Mouse (Mus musculus): ENCODE data around the gene Eps8. TPM values are rescaled to one million over a fixed set of nuclear protein-coding genes. Genes with fewer than 3 reads are reported as not detected.
A peak's percentile ranks its signal among the peaks of the same experiment; 100 is the strongest.

Eps8 gene
- polyA plus RNA-seq, 1 experiment from 2014 or later: 8.5 TPM

DNA sequence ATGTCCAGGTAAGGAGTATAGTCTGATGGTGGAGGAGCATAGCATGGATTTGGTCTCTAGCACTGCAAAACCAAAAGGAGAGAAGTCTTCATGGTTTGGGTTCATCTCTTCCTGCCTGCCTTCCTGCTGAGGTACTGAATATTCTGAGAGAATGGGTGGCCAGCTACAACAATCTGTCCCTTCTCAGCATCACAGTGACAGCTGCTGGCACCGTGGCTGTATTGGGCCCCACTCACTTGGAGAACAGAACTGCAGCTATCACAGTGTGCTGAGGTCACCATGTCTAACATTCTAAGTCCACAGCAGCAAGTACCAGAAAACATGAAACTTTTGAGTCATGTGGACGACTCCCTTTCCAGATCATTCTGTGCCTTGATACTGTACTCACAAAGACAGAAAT, 107.1 kb downstream of the Eps8 start:
- H3K9ac ChIP-seq: no peak overlapping the region
- 89% methylated on average over 2 of the region's 2 CpGs for WGBS
- H3K4me2 ChIP-seq (replicated peaks): no peak overlapping the region
- H3K9me3 ChIP-seq: no peaks in the 10 kb centered on the region
- no peak overlapping the region for H3K4me3 ChIP-seq
- H3K36me3 ChIP-seq: no peaks in the 10 kb centered on the region
- no peak overlapping the region for H3K27ac ChIP-seq
- H3K27me3 ChIP-seq (replicated peaks): no peaks in the 10 kb centered on the region
- ATAC-seq (ENCODE audit: low FRiP score, low read depth): no peak
- peaks cover 9% of the 10 kb centered on the region for H3K4me1 ChIP-seq

DNA sequence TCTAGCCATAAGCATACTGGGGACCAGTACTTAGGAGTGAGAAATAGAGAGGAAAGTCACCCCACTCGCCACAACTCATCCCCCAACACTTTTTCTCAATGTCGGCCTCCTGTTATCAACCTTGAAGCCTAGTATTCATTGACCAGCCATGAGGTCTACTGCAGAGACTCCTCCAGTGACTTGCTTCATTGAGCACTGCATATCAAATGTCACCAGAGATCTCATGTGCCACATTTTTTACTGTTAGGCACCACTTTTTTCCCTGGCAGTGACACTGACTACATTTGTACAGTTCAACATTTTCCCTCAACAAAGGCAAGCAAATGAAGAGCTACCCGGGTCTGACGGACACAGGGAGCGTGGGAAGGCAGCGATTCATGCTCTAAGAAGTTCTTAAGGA, 108.6 kb downstream of the Eps8 start:
- Histone ChIP-seq H3K36me3 (no peaks in the 10 kb centered on the region), H3K27ac (no peak overlapping the region), H3K4me1 (peaks cover 23% of the 10 kb centered on the region), H3K27me3 (replicated peaks) (no peaks in the 10 kb centered on the region), H3K4me2 (replicated peaks) (no peak overlapping the region), H3K9ac (no peak overlapping the region), H3K4me3 (no peak overlapping the region), H3K9me3 (no peaks in the 10 kb centered on the region)
- ATAC-seq (ENCODE audit: low FRiP score, low read depth): no peak
- 94% methylated on average over 6 of the region's 6 CpGs for WGBS

DNA sequence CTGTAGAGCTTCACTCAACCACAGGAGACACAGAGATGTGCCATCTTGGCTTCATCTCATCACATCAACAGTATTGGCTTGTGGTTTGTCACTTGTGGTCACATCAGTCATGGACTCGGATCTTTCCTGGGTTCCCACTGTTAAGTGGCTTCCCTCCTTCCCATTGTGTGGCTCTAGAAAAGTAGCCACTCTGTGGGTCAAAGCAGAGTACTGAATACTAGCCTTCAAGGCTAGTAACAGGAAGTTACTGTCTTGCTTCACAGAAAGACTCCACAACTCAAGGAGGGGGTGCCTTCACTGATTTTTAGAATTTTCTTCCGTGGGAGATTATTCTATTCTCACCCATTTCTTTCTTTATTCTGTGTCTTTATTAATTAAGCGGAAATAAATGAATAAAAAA, 109.3 kb downstream of the Eps8 start:
- Histone ChIP-seq H3K4me2 (replicated peaks) (no peak overlapping the region), H3K36me3 (no peaks in the 10 kb centered on the region), H3K9ac (no peak overlapping the region), H3K4me3 (no peak overlapping the region), H3K4me1 (peaks cover 23% of the 10 kb centered on the region), H3K27ac (no peak overlapping the region), H3K27me3 (replicated peaks) (no peaks in the 10 kb centered on the region), H3K9me3 (no peaks in the 10 kb centered on the region)
- ATAC-seq (ENCODE audit: low FRiP score, low read depth): no peak
- 81% methylated on average over 3 of the region's 3 CpGs for WGBS

DNA sequence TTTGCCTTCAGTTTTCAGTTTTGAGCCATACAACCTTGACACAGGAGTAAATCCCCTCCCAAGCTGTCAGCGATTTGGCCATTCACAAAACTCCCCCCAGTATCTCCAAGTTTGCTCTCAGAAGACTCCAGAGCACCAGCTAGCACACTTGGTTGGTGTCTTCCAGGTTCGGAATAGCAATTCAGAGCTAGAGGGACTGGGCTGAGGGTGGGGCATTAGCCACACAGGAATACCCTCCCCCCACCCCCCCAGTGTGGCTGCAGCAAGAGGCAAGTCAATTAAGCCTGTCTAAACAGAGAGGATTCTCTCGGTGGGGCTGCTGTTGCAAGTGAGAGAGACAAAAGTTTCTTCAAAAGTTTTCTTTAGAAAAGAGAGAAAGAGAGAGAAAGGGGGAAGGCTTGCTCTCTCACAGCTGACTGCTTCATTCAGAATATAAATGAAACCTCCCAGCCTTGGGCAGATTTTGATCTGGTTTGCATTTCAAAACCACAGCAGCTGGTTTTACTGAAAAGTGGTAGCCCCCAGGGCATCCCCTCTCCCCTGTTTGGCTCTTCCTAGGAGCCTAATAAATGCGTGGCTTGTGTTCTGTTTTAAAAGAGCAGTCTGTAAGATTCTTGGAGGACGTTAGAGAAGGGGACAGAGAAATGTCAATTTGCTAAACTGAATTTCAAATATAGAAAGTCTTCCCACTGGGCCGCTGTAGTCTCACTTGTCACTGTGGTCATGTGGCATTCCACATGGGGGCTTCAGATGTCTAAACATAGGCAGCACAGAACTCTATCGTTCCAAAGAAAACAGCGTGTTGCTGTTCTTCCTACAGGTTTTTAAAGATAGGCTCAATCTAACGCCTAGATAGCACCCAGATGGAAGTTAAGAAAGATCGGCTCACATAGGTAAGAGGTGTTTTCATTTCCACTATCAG, 112.2 kb downstream of the Eps8 start:
- H3K36me3 ChIP-seq: no peaks in the 10 kb centered on the region
- H3K4me3 ChIP-seq: no peak overlapping the region
- WGBS: 15% methylated on average over 10 of the region's 10 CpGs
- peak; percentile 82 for ATAC-seq (ENCODE audit: low FRiP score, low read depth)
- no peak overlapping the region for H3K9ac ChIP-seq
- no peaks in the 10 kb centered on the region for H3K9me3 ChIP-seq
- H3K4me2 ChIP-seq (replicated peaks): peak overlapping the region; percentile 21; the same call in 1 of the 2 replicates
- H3K27ac ChIP-seq: no peak overlapping the region
- no peaks in the 10 kb centered on the region for H3K27me3 ChIP-seq (replicated peaks)
- H3K4me1 ChIP-seq: peaks cover 23% of the 10 kb centered on the region

DNA sequence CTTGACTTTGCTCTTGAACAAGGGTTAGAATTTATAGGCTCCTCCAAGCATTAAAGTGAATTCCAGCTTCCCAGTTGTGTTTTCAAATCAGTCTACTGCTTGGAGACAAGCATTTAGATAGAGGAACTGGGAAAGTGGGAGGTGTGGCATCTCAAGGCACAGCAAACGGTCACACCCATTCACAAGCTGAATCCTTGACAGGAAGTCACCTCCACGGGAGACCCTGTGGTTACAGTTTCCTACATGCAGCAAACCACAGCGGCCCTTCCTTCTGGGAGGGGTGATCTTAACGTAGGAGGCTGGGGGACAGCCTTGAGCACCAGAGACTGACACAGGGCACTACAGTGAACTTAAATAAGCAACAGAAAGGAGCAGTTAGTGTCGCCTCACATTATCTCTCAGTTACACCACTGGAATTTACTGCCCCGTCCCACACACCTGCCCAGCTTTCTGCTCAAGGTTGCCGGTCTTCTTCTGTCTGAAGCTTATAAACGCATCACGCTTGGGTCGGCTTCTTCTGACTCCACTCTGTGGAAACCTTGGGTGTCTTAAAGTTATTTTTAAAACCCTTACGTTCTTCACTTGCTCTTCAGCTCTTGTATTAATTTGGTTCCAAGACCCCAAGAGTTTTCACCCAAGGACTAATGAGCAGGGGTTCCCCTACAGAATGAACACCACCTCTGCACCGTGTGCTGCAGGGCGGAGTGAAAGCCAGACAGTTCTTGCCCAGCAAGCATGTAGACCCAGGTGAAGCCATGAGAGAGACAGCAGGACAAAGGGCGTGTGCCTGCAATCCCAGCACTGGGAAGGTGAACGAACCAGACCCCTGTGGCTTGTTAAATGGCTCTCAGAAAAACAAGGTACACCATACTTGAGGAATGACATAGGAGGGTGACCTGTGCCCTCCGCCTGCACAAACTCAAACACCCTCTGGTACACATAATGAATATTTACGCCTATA, 113.2 kb downstream of the Eps8 start:
- Histone ChIP-seq H3K4me1 (peaks cover 23% of the 10 kb centered on the region), H3K36me3 (no peaks in the 10 kb centered on the region), H3K4me2 (replicated peaks) (no peak overlapping the region), H3K4me3 (no peak overlapping the region), H3K27me3 (replicated peaks) (no peaks in the 10 kb centered on the region), H3K27ac (no peak overlapping the region), H3K9ac (no peak overlapping the region), H3K9me3 (no peaks in the 10 kb centered on the region)
- peak; percentile 49 for ATAC-seq (ENCODE audit: low FRiP score, low read depth)
- WGBS: 60% methylated on average over 17 of the region's 17 CpGs

DNA sequence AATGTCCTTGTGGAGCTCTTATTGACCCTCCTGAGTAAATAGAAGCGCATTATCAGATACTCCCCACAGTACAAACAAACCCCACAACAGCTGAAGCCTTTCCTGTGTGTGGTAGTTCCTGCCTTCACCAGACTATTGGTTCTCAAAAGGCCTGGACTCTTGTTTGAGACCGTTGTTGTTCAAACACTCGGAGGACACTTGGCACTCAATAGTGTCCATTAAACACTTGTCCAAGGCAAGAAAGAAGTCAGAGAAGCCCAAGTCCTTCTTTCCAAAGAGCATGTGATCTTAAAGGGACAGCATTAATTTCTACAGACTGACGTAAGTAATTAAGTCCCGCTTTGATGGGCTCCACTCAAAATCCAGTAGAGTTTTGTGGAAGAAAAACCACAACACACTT, 113.9 kb downstream of the Eps8 start:
- 83% methylated on average over 5 of the region's 5 CpGs for WGBS
- no peaks in the 10 kb centered on the region for H3K27me3 ChIP-seq (replicated peaks)
- H3K9me3 ChIP-seq: peaks cover 3% of the 10 kb centered on the region; the same call in 1 of the 2 replicates
- no peak for ATAC-seq (ENCODE audit: low FRiP score, low read depth)
- peaks cover 23% of the 10 kb centered on the region for H3K4me1 ChIP-seq
- H3K4me2 ChIP-seq (replicated peaks): no peak overlapping the region
- H3K36me3 ChIP-seq: 0 out of 2 replicates have a peak, but pooled peaks cover 3% of the 10 kb centered on the region
- no peak overlapping the region for H3K27ac ChIP-seq
- no peak overlapping the region for H3K4me3 ChIP-seq
- no peak overlapping the region for H3K9ac ChIP-seq

DNA sequence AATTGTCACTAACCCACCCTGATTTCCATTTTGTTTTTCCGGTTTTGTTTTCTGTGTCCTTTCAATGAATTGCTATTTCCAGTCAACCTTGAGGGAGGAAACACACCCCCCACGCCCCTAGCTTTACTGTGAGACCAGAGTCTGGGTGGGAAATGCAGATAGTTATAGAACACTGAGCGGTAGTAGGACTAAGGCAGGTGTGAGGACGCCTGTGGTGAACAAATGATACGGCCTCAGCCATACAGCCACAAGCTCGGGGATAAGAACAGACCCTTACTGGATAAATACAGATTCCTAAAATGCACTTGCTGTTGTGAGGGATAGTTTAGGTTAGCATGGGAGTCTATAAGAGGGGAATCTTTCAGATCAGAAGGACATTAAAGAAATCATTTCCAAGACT, 114.3 kb downstream of the Eps8 start:
- no peak for ATAC-seq (ENCODE audit: low FRiP score, low read depth)
- no peak overlapping the region for H3K9ac ChIP-seq
- WGBS: 81% methylated on average over 6 of the region's 6 CpGs

DNA sequence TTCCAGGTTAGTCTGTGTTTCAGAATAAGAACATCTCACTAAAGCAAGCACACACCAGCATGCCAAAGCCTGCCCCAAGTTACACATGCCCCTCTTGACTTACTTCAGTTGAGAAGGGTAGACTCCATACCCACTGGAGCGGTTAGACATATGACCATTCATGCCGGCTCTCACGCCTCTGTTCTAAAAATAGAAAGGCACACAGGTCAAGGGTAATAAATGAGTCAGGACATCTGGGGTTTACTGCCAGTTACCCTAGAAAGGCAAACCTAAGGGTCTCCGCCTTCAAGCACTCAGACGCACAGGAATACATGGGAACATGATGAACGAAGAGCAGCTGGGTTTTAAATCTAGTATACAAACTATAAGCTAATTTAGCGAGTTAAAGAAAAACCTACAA, 115.5 kb downstream of the Eps8 start:
- no peaks in the 10 kb centered on the region for H3K27me3 ChIP-seq (replicated peaks)
- ATAC-seq (ENCODE audit: low FRiP score, low read depth): no peak
- H3K27ac ChIP-seq: no peak overlapping the region

More for the DNA sequence above, 114.3 kb downstream of the Eps8 start:
- Histone ChIP-seq H3K27ac (no peak overlapping the region), H3K4me2 (replicated peaks) (no peak overlapping the region), H3K4me1 (peaks cover 23% of the 10 kb centered on the region), H3K9me3 (peaks cover 5% of the 10 kb centered on the region; the same call in 1 of the 2 replicates), H3K27me3 (replicated peaks) (no peaks in the 10 kb centered on the region), H3K4me3 (no peak overlapping the region), H3K36me3 (0 out of 2 replicates have a peak, but pooled peaks cover 3% of the 10 kb centered on the region)

DNA sequence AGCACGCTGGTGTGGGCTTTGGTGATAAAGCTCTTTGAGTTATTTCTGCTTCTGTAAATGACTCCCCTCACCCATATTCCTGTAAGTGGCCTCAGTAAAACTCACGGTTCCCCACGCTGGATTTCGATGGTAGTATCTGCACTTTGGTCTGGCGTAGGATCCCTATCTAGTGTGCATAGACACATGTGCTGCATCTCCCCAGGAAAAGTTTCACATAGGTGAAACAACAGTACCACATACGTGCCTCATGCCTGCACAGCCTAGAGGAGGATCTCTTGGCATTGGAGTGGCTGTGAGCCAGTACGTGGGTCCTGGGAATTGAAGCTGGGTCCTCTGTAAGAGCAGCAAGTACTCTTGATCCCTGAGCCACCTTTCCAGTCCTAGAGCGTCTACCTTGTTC, 121.9 kb downstream of the Eps8 start:
- H3K9me3 ChIP-seq: peaks cover 5% of the 10 kb centered on the region; the same call in 1 of the 2 replicates
- ATAC-seq (ENCODE audit: low FRiP score, low read depth): no peak
- WGBS: 93% methylated on average over 8 of the region's 8 CpGs

More for the DNA sequence above, 115.5 kb downstream of the Eps8 start:
- Histone ChIP-seq H3K4me1 (peaks cover 23% of the 10 kb centered on the region), H3K36me3 (0 out of 2 replicates have a peak, but pooled peaks cover 3% of the 10 kb centered on the region), H3K9ac (no peak overlapping the region), H3K4me3 (no peak overlapping the region), H3K9me3 (peaks cover 5% of the 10 kb centered on the region; the same call in 1 of the 2 replicates), H3K4me2 (replicated peaks) (no peak overlapping the region)
- WGBS: 62% methylated on average over 7 of the region's 7 CpGs

DNA sequence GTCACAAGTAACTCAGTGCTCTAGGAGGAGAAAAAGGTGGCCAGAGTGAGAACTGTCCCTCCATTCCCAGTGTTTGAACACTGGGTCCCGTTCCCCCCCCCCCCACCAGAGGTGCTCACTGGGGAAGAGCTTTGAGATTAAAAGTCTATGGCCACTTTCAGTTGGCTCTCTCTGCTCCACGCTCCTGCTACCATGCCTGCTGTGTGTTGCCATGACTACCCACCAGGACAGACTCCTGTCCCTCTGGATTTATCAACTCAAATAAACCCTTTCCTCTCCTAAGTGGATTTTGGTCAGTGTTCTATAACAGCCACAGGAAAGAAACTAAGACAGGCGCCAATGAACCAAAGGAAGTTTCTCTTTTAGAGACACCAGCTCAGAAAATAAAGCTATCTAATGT, 128.9 kb downstream of the Eps8 start:
- Histone ChIP-seq H3K9me3 (no peaks in the 10 kb centered on the region), H3K36me3 (no peaks in the 10 kb centered on the region), H3K4me2 (replicated peaks) (no peak overlapping the region), H3K27me3 (replicated peaks) (no peaks in the 10 kb centered on the region), H3K4me1 (peaks cover 4% of the 10 kb centered on the region; the same call in 1 of the 2 replicates), H3K9ac (no peak overlapping the region), H3K4me3 (no peak overlapping the region), H3K27ac (no peak overlapping the region)
- 21% methylated on average over 3 of the region's 3 CpGs for WGBS
- no peak for ATAC-seq (ENCODE audit: low FRiP score, low read depth)

More for the DNA sequence above, 121.9 kb downstream of the Eps8 start:
- H3K36me3 ChIP-seq: 0 out of 2 replicates have a peak, but pooled peaks cover 3% of the 10 kb centered on the region
- no peak overlapping the region for H3K27ac ChIP-seq
- H3K9ac ChIP-seq: no peak overlapping the region
- H3K27me3 ChIP-seq (replicated peaks): no peaks in the 10 kb centered on the region
- no peak overlapping the region for H3K4me2 ChIP-seq (replicated peaks)
- no peak overlapping the region for H3K4me3 ChIP-seq
- H3K4me1 ChIP-seq: no peaks in the 10 kb centered on the region

DNA sequence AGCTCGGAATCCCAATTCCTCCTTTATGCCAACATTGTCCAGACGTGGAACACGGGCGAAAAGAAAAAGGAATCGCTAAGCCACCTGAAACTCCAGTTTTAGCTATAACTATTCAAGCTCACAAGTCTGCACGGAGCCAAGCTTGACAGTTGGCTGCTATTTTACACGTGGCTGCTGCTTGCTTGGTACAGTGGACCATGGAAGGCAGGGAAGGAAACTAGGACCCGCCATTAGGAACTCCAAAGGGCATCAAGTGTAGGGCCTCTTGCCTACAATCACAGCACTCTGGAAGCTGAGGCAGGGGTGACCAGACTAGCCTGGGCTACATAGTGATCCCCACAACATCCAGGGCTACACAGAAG, 134.4 kb downstream of the Eps8 start:
- no peak overlapping the region for H3K4me2 ChIP-seq (replicated peaks)
- H3K36me3 ChIP-seq: no peaks in the 10 kb centered on the region
- H3K27ac ChIP-seq: no peak overlapping the region
- peaks cover 12% of the 10 kb centered on the region for H3K4me1 ChIP-seq
- H3K4me3 ChIP-seq: no peak overlapping the region
- 75% methylated on average over 8 of the region's 8 CpGs for WGBS
- H3K9ac ChIP-seq: no peak overlapping the region
- no peaks in the 10 kb centered on the region for H3K9me3 ChIP-seq
- 0 out of 2 replicates have a peak, but pooled peaks have one; percentile 17 for ATAC-seq (ENCODE audit: low FRiP score, low read depth)
- H3K27me3 ChIP-seq (replicated peaks): no peaks in the 10 kb centered on the region

Measured in neural tube, embryonic 12.5 days (tissue).